Mouse (Mus musculus): ENCODE measurements around the gene Piezo1. TPM values are rescaled to one million over a fixed set of nuclear protein-coding genes. Genes with fewer than 3 reads are reported as not detected.

The Piezo1 gene
- polyA plus RNA-seq, 1 experiment from 2014 or later = 2.1 TPM

DNA sequence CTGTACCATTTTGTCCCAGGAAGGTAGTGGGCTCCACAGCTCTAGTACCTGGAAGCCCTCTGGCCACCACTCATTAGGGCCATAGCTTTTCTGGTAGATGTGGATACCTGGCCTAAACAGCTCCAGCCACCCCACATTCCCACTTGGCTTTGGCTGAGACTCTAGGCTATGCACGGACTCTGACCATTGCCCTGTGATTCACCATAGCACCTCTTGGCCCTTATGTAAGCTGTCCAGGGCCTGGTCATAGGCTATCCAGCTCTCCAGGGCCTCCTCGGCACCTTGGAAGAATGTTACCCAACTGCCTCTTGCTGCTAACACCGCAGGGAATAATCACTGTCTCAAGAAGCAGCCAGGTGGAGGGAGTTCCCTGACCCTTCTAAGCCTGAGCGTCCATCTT, 22.0 kb downstream of the Piezo1 start:
- H3K27me3 ChIP-seq = no peaks in the 10 kb centered on the region
- no peak overlapping the region for H3K27ac ChIP-seq (replicated peaks)
- no peak overlapping the region for H3K9ac ChIP-seq (replicated peaks)
- WGBS = 92% methylated on average over 4 of the region's 4 CpGs
- no peaks in the 10 kb centered on the region for H3K9me3 ChIP-seq
- no peak overlapping the region for H3K4me3 ChIP-seq
- no peaks in the 10 kb centered on the region for H3K36me3 ChIP-seq
- H3K4me1 ChIP-seq = peaks cover 6% of the 10 kb centered on the region
- no peak overlapping the region for H3K4me2 ChIP-seq (replicated peaks)
- no peak for ATAC-seq (replicated peaks)

- Histone ChIP-seq H3K4me3 (no peak overlapping the region), H3K4me2 (replicated peaks) (no peak overlapping the region), H3K9ac (replicated peaks) (no peak overlapping the region), H3K27ac (replicated peaks) (no peak overlapping the region), H3K9me3 (no peaks in the 10 kb centered on the region), H3K4me1 (peaks cover 18% of the 10 kb centered on the region), H3K36me3 (no peaks in the 10 kb centered on the region), H3K27me3 (no peaks in the 10 kb centered on the region)
- ATAC-seq (replicated peaks) = no peak
- WGBS = 90% methylated on average over 3 of the region's 3 CpGs
These were observed 23.2 kb downstream of the Piezo1 start for GRCm38 (mm10) chr8:122527937-122528336.

DNA sequence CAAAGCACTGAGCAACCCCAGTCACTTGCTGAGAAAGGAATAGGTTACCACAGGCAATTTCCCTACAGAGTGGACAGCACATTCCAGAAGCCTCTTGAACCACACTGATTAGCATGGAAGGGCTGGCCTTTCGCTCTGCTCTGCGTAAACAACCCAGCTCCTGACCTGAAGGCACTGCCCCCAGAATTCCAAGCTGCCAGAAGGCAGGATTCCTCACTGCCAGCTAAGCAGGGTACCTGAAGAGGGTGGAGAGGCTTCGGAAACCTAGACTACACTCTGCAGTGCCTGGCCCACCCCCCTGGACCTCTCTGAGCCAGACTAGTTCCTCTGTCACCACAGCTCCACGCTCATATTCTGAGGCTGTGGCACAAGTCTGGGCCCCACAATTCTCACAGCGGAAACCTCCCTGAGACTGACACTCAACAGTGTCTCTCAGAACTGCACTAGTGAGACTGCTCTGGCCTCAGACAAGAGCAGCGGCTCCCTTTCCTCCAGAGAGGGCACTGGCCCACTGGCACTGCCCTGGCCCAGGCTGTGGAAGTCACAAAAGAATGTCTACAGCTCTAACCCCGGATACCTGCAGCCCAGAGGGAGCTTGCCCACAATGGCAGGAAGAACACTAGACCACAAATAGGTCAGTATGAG, 24.5 kb downstream of the Piezo1 start:
- Histone ChIP-seq H3K36me3 (no peaks in the 10 kb centered on the region), H3K9ac (replicated peaks) (no peak overlapping the region), H3K4me3 (no peak overlapping the region), H3K27me3 (no peaks in the 10 kb centered on the region), H3K9me3 (no peaks in the 10 kb centered on the region), H3K27ac (replicated peaks) (no peak overlapping the region), H3K4me2 (replicated peaks) (no peak overlapping the region), H3K4me1 (peaks cover 18% of the 10 kb centered on the region)
- no peak for ATAC-seq (replicated peaks)
- 73% methylated on average over 7 of the region's 7 CpGs for WGBS

DNA sequence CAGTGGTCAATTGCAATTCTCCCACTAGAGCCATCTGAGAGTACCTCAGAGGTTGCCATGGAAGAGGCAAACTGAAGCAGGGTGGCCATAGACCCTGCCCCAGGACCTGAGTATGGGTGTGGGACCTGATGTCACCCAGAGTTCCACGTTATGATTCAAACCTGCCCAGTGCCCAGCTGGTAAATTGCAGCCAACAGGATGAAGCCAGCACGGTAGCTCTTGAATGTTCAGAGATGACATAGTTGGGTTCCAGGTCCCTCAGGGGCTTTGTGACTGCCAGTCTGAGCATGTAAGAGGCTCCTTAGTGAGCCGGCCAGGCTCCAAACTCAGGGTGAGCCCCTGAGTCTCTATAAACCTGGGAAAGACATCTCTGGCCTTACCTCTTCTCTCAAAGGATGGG, 25.0 kb downstream of the Piezo1 start:
- Histone ChIP-seq H3K36me3 (no peaks in the 10 kb centered on the region), H3K27ac (replicated peaks) (no peak overlapping the region), H3K4me3 (no peak overlapping the region), H3K27me3 (no peaks in the 10 kb centered on the region), H3K9ac (replicated peaks) (no peak overlapping the region), H3K4me2 (replicated peaks) (no peak overlapping the region), H3K9me3 (no peaks in the 10 kb centered on the region), H3K4me1 (peaks cover 18% of the 10 kb centered on the region)
- WGBS = 70% methylated on average over 3 of the region's 3 CpGs
- no peak for ATAC-seq (replicated peaks)

DNA sequence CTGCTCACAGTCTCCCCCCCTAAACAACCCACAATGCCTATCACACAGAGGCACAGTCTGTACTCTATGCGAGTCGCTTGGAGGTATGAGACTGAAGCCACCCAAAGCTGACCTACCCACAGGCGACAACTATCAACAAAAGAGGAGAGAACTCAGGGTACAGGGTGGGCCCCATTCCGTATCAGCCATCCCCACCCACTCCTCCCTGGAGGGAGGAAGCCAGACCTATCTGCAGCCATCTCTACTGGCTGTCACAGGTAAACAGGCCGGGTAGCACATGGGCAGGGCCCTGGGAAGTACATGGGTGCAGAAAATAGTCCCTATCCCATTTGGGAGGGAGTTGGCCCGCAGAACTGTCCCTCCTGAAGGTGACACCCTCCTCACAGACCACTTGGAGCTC, 26.1 kb downstream of the Piezo1 start:
- Histone ChIP-seq H3K9me3 (no peaks in the 10 kb centered on the region), H3K27ac (replicated peaks) (no peak overlapping the region), H3K36me3 (no peaks in the 10 kb centered on the region), H3K4me2 (replicated peaks) (no peak overlapping the region), H3K4me3 (no peak overlapping the region), H3K27me3 (no peaks in the 10 kb centered on the region), H3K4me1 (peaks cover 18% of the 10 kb centered on the region), H3K9ac (replicated peaks) (no peak overlapping the region)
- no peak for ATAC-seq (replicated peaks)
- WGBS = 86% methylated on average over 6 of the region's 6 CpGs

DNA sequence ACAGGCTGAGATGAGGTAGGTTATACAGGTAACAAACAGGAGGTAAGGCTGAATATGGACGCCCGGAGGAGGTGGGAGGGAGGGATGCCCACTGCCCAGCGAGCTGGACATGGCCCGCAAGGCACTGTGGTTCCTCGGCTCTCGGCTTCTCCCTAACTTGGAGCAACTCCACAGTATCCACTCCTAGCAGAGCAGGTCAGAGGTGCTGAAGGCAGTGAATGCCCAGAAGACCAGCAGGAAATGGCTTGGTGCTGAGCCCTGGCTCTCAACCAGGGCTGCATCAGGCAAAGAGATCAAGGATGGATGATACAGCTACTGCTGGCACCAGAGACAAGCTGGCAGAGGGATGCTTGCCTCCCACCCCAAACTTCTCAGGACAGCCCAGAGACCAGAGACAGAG, 26.6 kb downstream of the Piezo1 start:
- no peak overlapping the region for H3K27ac ChIP-seq (replicated peaks)
- peak overlapping the region; percentile 25; the same call in 1 of the 2 replicates for H3K4me2 ChIP-seq (replicated peaks)
- H3K9ac ChIP-seq (replicated peaks) = no peak overlapping the region
- H3K36me3 ChIP-seq = no peaks in the 10 kb centered on the region
- H3K9me3 ChIP-seq = no peaks in the 10 kb centered on the region
- no peaks in the 10 kb centered on the region for H3K27me3 ChIP-seq
- peaks cover 18% of the 10 kb centered on the region for H3K4me1 ChIP-seq
- no peak for ATAC-seq (replicated peaks)
- 50% methylated on average over 6 of the region's 6 CpGs for WGBS
- no peak overlapping the region for H3K4me3 ChIP-seq

DNA sequence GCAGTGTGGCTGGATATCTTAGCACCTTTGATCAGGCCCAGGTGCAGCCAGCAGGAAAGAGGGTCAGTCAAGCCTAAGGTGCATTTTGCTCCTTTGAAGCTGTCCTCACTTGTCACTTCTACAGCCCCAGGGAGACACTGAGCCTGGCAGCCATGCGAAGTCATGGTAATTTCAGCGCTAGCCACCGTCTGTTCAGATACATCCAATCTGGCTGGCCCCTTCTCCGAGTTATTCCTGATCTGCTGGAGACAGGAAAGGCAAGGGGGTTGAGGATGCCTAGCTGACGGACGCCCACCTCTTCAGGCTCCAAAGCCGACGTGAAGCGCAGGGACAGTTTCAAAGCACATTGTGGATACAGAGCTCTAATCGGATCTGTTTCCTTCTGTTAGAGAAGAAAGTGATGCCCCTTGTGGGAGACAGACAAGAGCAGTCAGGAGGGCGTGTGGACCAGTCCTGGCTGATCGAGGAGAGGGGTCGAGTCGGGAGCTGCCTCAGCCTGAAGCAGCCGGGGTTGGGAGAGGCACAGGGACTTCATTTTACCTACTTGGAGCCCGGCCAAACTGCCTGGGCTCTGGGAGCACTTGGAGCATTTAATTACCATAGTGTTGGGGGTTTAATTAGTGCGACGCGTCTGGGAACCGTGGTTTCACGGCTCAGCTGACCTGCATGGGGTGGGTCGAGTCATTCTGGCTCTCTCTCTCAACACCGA, 27.3 kb downstream of the Piezo1 start:
- Histone ChIP-seq H3K9me3 (no peaks in the 10 kb centered on the region), H3K27me3 (no peaks in the 10 kb centered on the region), H3K4me2 (replicated peaks) (peak overlapping the region; percentile 25), H3K36me3 (no peaks in the 10 kb centered on the region), H3K9ac (replicated peaks) (0 out of 2 replicates have a peak overlapping the region, but pooled peaks have one; percentile 4), H3K27ac (replicated peaks) (peak overlapping the region; percentile 45), H3K4me1 (peaks cover 18% of the 10 kb centered on the region), H3K4me3 (0 out of 2 replicates have a peak overlapping the region, but pooled peaks have one; percentile 3)
- peak; percentile 60 for ATAC-seq (replicated peaks)
- WGBS = 5% methylated on average over 23 of the region's 23 CpGs

DNA sequence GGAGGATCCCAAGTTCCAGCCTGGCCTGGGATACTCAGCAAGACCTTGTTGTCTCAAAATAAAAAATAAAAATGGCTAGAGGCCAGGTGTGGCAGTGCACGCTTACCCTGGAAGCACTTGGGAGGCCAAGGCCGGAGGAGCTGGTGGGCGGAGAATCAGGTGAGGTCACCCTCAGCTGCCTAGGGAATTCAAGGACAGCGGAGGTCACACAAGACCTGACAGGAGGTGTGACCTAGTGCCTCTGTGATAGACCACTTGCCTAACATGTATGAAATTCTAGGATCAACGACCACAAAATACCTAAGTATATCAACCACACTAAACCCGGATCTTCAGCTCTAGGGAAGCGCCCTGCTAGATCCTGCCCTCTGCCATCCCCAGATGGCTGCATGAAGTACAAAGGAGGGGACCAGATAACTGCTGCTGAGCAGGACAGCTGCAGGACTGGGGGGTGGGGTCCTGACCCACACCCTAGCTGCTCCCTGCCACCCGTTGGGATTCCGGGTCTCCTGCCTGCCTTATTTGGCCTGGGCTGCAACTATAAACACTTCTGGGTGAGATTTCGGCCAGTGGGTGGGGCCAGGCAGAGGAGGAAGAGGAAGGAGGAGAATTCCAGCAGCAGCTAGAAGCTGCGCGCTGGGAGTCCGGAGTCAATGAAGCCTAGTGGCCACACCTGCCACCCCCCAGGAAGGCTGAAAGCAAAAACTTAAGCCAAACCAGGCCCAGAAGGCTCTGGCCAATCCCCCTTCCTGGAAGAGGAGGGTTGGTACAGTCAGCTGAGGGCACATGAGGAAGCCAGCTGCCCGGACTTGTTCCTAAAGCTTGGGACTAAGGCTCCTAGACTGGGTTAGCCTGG, 28.1 kb downstream of the Piezo1 start:
- 67% methylated on average over 14 of the region's 14 CpGs for WGBS
- H3K27ac ChIP-seq (replicated peaks) = peak overlapping the region; percentile 45
- ATAC-seq (replicated peaks) = no peak
- no peaks in the 10 kb centered on the region for H3K27me3 ChIP-seq
- no peak overlapping the region for H3K9ac ChIP-seq (replicated peaks)
- no peaks in the 10 kb centered on the region for H3K36me3 ChIP-seq
- H3K4me3 ChIP-seq = no peak overlapping the region
- no peak overlapping the region for H3K4me2 ChIP-seq (replicated peaks)
- no peaks in the 10 kb centered on the region for H3K9me3 ChIP-seq
- peaks cover 18% of the 10 kb centered on the region for H3K4me1 ChIP-seq

DNA sequence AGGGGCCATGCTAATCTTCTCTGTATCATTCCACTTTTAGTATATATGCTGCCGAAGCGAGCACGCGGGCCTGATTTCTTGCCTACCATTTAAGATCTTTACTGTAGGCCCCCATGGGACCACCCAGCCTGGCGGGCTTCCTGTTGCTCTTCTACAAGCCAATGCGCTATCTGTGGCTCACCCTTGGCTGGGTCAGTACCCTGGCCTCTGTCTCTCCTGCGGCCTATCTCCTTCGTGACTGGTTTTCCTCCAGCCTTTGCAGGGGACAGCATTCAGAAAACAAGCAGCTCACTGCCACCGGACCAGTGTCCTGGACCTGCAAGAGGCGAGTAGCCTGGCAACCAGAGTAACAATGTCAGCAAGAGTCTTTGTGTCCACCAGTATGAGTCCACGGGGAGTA, 30.5 kb downstream of the Piezo1 start:
- H3K9me3 ChIP-seq = no peaks in the 10 kb centered on the region
- no peaks in the 10 kb centered on the region for H3K27me3 ChIP-seq
- H3K4me3 ChIP-seq = no peak overlapping the region
- H3K27ac ChIP-seq (replicated peaks) = no peak overlapping the region
- H3K4me1 ChIP-seq = peaks cover 18% of the 10 kb centered on the region
- 78% methylated on average over 11 of the region's 11 CpGs for WGBS
- no peak overlapping the region for H3K4me2 ChIP-seq (replicated peaks)
- no peaks in the 10 kb centered on the region for H3K36me3 ChIP-seq
- H3K9ac ChIP-seq (replicated peaks) = no peak overlapping the region
- ATAC-seq (replicated peaks) = no peak

- no peak overlapping the region for H3K4me3 ChIP-seq
- H3K36me3 ChIP-seq = no peaks in the 10 kb centered on the region
- H3K4me2 ChIP-seq (replicated peaks) = no peak overlapping the region
- H3K27me3 ChIP-seq = no peaks in the 10 kb centered on the region
- H3K9ac ChIP-seq (replicated peaks) = no peak overlapping the region
- no peaks in the 10 kb centered on the region for H3K9me3 ChIP-seq
- whole genome bisulfite sequencing = 46% methylated on average over 6 of the region's 6 CpGs
- no peaks in the 10 kb centered on the region for H3K4me1 ChIP-seq
- H3K27ac ChIP-seq (replicated peaks) = no peak overlapping the region
- ATAC-seq (replicated peaks) = no peak
These were observed 33.5 kb downstream of the Piezo1 start for GRCm38 (mm10) chr8:122517541-122518190.

GRCm38 (mm10) chr8:122515699-122516098, 35.4 kb downstream of the Piezo1 start:
- H3K4me3 ChIP-seq = no peak overlapping the region
- no peak overlapping the region for H3K9ac ChIP-seq (replicated peaks)
- 90% methylated on average over 14 of the region's 14 CpGs for WGBS
- no peaks in the 10 kb centered on the region for H3K4me1 ChIP-seq
- no peak for ATAC-seq (replicated peaks)
- no peaks in the 10 kb centered on the region for H3K9me3 ChIP-seq
- no peak overlapping the region for H3K27ac ChIP-seq (replicated peaks)
- no peak overlapping the region for H3K4me2 ChIP-seq (replicated peaks)
- no peaks in the 10 kb centered on the region for H3K36me3 ChIP-seq
- no peaks in the 10 kb centered on the region for H3K27me3 ChIP-seq

DNA sequence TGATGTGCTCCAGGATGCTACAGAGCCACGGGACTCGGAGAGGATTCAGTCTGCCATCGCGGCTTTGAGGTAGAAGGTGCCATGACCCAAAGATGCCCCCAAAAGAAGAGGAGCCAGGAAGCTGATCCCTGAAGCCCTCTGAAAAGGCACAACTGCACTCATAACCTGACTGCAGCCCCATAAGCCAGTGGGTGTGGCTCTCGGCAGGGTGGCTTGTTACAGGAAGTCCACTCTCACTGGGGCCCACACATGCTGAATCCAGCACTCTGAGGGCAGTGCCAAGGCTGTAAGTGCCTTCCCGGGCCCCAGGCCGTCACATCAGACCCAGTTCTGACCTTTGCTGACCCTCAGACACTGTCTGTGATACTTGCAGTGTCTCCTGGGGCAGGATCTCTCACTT, 38.7 kb downstream of the Piezo1 start:
- H3K4me3 ChIP-seq = no peak overlapping the region
- H3K9me3 ChIP-seq = no peaks in the 10 kb centered on the region
- no peak for ATAC-seq (replicated peaks)
- 84% methylated on average over 7 of the region's 7 CpGs for WGBS
- H3K9ac ChIP-seq (replicated peaks) = no peak overlapping the region
- H3K27me3 ChIP-seq = no peaks in the 10 kb centered on the region
- no peaks in the 10 kb centered on the region for H3K4me1 ChIP-seq
- no peaks in the 10 kb centered on the region for H3K36me3 ChIP-seq
- no peak overlapping the region for H3K4me2 ChIP-seq (replicated peaks)
- H3K27ac ChIP-seq (replicated peaks) = no peak overlapping the region
